Mouse (Mus musculus) lung, adult 2 months (tissue): ENCODE results near the gene Mogat2.

Experiments
- CTCF ChIP-seq: fragments of 200-500 bp; IDR thresholded peaks from 2 replicates; pipeline ENCODE4 v1.5.1; 2011; ENCODE audit warnings: mild to moderate bottlenecking, low read length, control low read depth; ENCODE audit not compliant: insufficient read depth
- POLR2A ChIP-seq: fragments of 200-500 bp; IDR thresholded peaks from 2 replicates; pipeline ENCODE4 v1.6.1; 2011; ENCODE audit warnings: low read depth, mild to moderate bottlenecking, control low read depth, low read length, borderline replicate concordance; ENCODE audit errors: extremely low read depth

- TF ChIP-seq CTCF (no peak), POLR2A (no peak)
Measured at GRCm38 (mm10) chr7:99263509-99263908, 25.1 kb upstream of the Mogat2 start.
